Mouse (Mus musculus) lung, adult 18-20 months (tissue): ENCODE data around the gene Stk33.

Experiments used
- DNase-seq, 2 experiments: peaks; one replicate each; pipeline ENCODE4 v3.0.0; 2022; ENCODE audit warnings: mixed read lengths in 2 of 2

Stk33 gene

DNA sequence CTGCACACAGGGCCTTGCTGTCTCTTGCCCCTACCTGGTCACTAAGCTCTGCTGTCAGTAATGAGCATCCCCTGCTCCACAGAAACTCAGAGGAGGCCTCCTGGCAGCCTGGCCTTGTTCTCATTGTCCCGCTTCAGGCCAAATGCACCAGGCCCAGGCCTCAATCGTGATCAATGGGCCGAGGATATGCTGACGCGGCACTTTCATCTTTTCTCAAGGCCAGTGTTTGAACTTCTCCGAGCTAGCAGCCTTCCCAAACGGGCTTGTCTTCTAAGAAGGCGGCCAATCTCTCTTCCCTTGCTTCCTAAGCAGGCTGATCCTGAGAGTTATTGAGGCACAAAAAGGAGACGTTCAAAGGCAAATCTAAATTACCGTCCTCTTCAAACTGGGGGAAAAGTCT, 200.2 kb downstream of the Stk33 start:
- no peak for DNase-seq

DNA sequence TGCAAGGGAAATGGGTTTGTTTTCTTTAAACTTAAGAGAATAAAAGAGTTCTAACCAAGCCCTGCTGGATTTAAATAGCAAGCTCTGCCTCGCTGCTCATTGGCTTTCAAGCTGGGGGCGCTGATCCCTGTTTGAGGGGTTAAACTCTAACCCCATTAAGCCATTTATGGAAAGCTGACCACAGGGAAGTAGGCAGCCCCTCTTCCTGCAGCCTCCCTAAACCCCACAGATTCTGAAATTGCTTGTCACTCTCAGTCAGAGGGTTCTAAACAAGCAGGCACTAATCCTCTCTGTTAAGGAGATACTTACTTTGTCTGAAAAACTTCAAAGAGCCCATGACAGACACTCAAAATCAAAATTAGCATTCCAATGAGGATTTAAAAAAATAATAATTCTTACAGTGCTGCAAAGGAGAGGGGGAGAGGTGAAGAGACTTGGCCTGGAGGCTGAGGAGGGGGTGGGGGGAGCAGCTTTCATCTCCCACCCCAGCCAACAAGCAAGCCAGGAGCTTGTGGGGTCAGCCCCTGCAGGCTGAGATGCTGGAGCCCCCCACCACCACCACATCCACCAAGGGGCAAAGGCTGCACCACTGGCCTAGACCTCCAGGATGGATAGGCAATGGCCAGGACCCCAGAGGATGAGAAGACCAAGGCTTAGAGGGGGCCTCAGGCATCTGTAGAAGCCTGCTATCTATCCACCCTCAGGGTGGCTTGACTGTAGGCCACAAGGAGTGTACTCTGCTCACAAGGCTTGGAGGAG, 203.8 kb downstream of the Stk33 start:
- DNase-seq: no peak

DNA sequence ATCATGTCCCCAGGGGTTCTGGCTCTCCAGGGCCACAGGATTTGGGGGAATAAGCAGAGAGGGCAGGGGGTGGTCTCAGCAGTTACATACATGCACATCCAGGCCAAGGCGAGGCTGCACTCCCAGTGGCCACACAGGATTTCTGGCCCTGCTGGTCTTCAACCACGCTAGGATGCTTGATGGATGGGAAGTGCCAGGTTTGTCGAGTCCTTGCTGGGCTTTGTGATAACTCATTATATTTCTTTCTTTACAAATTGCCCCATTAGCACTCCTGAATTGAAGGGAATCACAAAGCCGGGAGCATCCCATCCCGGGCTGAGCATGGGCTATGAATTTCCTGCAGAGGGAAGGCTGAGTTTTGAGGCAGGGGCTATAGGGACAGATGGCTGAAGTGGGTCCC, 204.4 kb downstream of the Stk33 start:
- no peak for DNase-seq

DNA sequence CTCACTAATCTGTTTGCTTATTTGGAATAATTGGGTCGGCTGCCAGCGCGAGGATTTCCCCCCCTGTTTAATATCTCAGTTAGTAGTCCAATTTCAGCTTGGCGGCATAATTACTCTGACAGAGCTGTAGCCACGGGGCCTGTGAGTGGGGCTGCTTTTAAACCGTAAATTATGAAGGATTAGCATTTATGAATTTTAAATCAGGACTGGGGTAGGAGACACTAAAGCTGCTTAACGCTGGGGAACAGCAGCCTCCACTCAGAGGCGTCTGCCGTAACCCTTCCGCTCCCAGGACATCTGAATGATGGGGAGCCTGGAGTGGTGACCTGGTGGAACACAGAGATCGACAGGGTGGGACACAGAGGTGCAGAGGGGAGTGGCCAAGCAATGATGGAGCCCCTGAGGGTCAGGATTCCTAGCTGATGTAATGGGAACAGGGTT, 207.0 kb downstream of the Stk33 start:
- DNase-seq: no peak

DNA sequence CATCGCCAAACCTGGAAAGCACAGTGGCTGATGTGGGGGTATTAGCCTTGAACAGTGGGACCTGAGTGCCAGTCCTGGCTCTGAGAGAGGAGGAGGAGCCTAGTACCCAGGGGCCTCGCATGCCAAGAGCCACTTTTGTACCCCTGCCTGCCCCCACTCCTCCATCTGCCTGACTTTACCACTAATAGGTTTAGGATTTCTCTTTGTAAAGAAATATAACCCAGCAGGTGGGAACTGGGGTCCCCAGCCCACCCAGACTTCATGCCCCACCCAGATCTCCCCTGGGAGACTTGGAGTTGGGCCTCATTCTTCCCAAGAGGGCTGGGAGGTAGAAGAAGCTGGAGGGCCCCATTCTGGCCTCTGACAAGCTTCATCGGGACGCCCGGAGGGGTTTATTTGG, 207.6 kb downstream of the Stk33 start:
- DNase-seq: no peak

DNA sequence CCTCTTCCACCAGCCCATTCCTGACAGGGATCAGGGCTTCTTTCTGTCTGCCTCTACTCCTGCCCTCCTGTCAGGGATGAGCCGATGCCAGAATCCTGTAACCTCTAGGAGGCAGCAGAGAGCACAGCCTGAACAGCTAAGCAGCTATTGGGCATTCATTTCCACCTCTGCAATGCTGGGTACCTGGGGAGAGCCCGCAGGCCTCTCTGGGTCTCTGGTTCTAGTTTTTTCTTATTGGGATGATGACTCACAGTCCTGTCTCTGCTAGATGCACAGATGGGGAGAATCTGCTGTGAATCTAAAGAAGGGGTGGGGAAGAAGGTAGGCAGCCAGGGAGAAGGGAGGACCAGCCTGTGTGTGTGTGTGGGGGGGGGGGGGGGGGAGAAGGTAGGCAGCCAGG, 208.1 kb downstream of the Stk33 start:
- peak; percentile 24 to 48 for DNase-seq
